Mouse (Mus musculus) heart, postnatal 0 days (tissue): Measurements from ENCODE around the gene Suv39h2. TPM values are rescaled to one million over a fixed set of nuclear protein-coding genes. Genes with fewer than 3 reads are reported as not detected.

Experiments used
- ATAC-seq: fragments of 200-750 bp; cut with Nextera tagmentation; 2 replicates; pipeline ENCODE4 v1.8.0; 2017; ENCODE audit warnings: low read depth, moderate number of reproducible peaks, moderate library complexity; ENCODE audit not compliant: insufficient read depth
- DNase-seq: peaks from one replicate; pipeline ENCODE4 v3.0.0-alpha.2; 2016; ENCODE audit warnings: low spot score
- H3K27ac ChIP-seq: fragments of 300-500 bp; sonication (generic); 2 replicates; pipeline ENCODE4 v1.5.1; 2014; ENCODE audit warnings: low read depth, mild to moderate bottlenecking
- H3K27me3 ChIP-seq: fragments of 300-500 bp; sonication (generic); 2 replicates; pipeline ENCODE4 v1.6.1; 2014; ENCODE audit warnings: low read length, mixed read lengths; ENCODE audit not compliant: control insufficient read depth, insufficient read depth
- H3K36me3 ChIP-seq: fragments of 300-500 bp; sonication (generic); replicated peaks from 2 replicates; pipeline ENCODE4 v1.6.1; 2014; ENCODE audit warnings: low read length, mixed read lengths; ENCODE audit not compliant: control insufficient read depth, insufficient read depth
- H3K4me1 ChIP-seq: fragments of 300-500 bp; sonication (generic); 2 replicates; pipeline ENCODE4 v1.6.1; 2014; ENCODE audit warnings: antibody characterized with exemption; ENCODE audit not compliant: control insufficient read depth, insufficient read depth
- H3K4me2 ChIP-seq: fragments of 300-500 bp; sonication (generic); 2 replicates; pipeline ENCODE4 v1.6.1; 2014; ENCODE audit warnings: low read depth, mild to moderate bottlenecking, low read length, moderate library complexity
- H3K4me3 ChIP-seq: fragments of 300-500 bp; sonication (generic); 2 replicates; pipeline ENCODE4 v1.5.1; 2014; ENCODE audit warnings: low read depth, low read length
- H3K9ac ChIP-seq: fragments of 300-500 bp; sonication (generic); replicated peaks from 2 replicates; pipeline ENCODE4 v1.6.1; 2014; ENCODE audit warnings: low read depth, low read length, mixed read lengths
- H3K9me3 ChIP-seq: fragments of 300-500 bp; sonication (generic); replicated peaks from 2 replicates; pipeline ENCODE4 v1.6.1; 2016; ENCODE audit warnings: low read length; ENCODE audit not compliant: control insufficient read depth
- CTCF ChIP-seq: IDR thresholded peaks from 2 replicates; pipeline ENCODE4 v1.5.1; 2016; ENCODE audit warnings: antibody characterized with exemption, control low read depth, low read depth
- EP300 ChIP-seq: IDR thresholded peaks from 2 replicates; pipeline ENCODE4 v1.6.1; 2016; ENCODE audit warnings: antibody characterized with exemption, low read depth
- WGBS: fragments of 180-500 bp; shearing (Covaris S2); extraction: QIAGEN DNeasy Blood & Tissue Kit; methylation state at CpG from one replicate; pipeline ENCODE4 v1.1.7; 2014; 5-methylcytosine and 5-hydroxymethylcytosine counted together
- polyA plus RNA-seq: library from polyadenylated mRNA; unstranded; fragments of >200 nt; fragmentation: Nextera tagmentation; extraction: Ambion mirVana; gene quantifications from 2 replicates; pipeline ENCODE4 v1.2.1, GENCODE M21; 2015
- total RNA-seq: library from RNA; depleted of rRNA; stranded (reverse); fragments of >200 nt; gene quantifications from 2 replicates; pipeline ENCODE4 v1.2.3, GENCODE M21; 2014; ENCODE audit warnings: low replicate concordance

The Suv39h2 gene
- total and polyA plus RNA-seq, 2 experiments from 2014 or later = 2.2 to 2.7 TPM

DNA sequence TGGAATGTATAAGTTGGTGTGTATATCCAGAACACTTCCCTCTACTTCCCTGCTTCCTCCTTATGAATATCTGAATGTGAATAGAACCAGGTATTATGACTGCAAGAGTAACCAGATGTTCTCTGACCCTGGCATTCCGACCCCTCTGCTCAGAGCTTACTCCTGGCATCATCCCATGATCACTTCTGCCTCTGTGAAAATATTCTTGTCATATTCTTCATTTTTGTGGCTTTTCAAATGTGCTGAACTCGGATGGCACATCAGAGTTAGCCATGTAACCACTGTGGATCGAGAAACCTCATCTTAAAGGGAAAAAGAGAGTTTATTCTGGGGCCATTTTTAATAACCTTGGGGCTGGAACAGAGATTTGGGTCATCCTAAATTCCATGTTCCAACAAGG is 52.3 kb downstream of the Suv39h2 start, which contains the start of gene Meig1:
Meig1 (minus strand) TSS at position 101 of the 400 bp plus-strand sequence.
- 53% methylated on average over 3 of the region's 3 CpGs for WGBS
- peak within 1 kb of the TSS; percentile 98; the same call in 1 of the 2 replicates for H3K4me2 ChIP-seq
- H3K4me3 ChIP-seq = no peak within 1 kb of the TSS

DNA sequence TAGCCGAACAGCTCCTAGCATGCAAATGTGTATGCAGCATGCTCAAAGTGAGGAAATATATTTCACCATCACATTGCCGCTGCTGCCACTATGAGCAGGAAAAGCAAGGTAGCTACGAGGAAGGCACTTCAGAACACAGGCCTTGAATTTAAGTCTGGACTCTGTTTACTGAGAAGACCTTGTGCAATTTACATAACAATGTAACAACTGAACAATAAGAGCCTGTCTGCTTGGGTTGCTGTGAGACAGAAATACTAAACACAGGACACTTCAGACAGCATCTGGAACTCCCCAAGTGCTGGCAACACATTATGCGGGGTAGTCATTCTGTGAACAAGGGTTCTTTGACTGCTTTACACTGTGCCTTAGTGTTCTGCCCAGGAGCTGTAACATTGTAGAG is 54.7 kb downstream of the Suv39h2 start:
- Histone ChIP-seq H3K9ac (no peak overlapping the region), H3K4me1 (0 out of 2 replicates have a peak, but pooled peaks cover 8% of the 10 kb centered on the region), H3K4me3 (no peak overlapping the region), H3K4me2 (no peak overlapping the region), H3K9me3 (no peaks in the 10 kb centered on the region), H3K27me3 (0 out of 2 replicates have a peak, but pooled peaks cover 9% of the 10 kb centered on the region), H3K27ac (no peak overlapping the region), H3K36me3 (no peaks in the 10 kb centered on the region)
- WGBS = 69% methylated on average over 4 of the region's 4 CpGs
- ATAC-seq (no peak), DNase-seq (no peak)
- TF ChIP-seq EP300 = no peak
- no peak for TF ChIP-seq CTCF

More for the DNA sequence above, 52.3 kb downstream of the Suv39h2 start, which contains the start of gene Meig1:
- Histone ChIP-seq H3K4me1 (0 out of 2 replicates have a peak, but pooled peaks cover 8% of the 10 kb centered on the region), H3K27ac (no peak within 1 kb of the TSS), H3K9ac (no peak within 1 kb of the TSS), H3K36me3 (no peaks in the 10 kb centered on the region), H3K9me3 (no peaks in the 10 kb centered on the region), H3K27me3 (0 out of 2 replicates have a peak, but pooled peaks cover 6% of the 10 kb centered on the region)
- no peak for TF ChIP-seq EP300
- TF ChIP-seq CTCF = no peak
- no peak for ATAC-seq
- no peak for DNase-seq

DNA sequence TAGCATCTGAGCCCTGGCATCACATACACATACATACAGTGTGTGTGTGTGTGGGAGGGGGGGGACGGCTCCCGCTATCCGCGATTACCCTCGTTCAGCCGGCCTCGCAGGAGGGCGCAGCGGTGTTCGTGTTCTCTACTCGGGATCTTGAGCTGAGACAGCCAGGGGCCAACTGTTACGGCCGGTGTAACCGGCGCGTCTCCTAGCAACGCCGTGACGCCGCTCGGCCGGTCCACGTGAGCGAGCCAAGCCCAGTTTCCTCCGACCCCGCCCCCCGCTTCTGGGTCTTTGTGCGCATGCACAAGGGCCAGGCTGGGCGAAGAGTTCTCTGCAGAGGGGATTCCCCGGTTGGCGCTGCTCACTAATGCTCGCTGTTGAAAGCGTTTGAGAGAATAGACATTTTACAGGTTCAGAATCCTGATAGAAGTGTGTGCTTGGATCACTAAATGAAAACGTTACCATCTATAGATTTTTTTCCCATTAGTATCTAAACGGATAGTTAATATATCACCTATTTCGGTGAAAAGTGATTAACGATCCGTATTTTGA is 55.9 kb downstream of the Suv39h2 start:
- TF ChIP-seq CTCF = 0 out of 2 replicates have a peak, but pooled peaks have one; percentile 4
- no peak for TF ChIP-seq EP300
- 0 out of 2 replicates have a peak, but pooled peaks cover 3% of the 10 kb centered on the region for H3K4me1 ChIP-seq
- H3K27me3 ChIP-seq = 0 out of 2 replicates have a peak, but pooled peaks cover 9% of the 10 kb centered on the region
- H3K4me3 ChIP-seq = peak overlapping the region; percentile 54
- H3K36me3 ChIP-seq = no peaks in the 10 kb centered on the region
- no peak overlapping the region for H3K27ac ChIP-seq
- no peak overlapping the region; the same call in 1 of the 2 replicates for H3K9ac ChIP-seq
- peak; percentile 95 for DNase-seq
- H3K4me2 ChIP-seq = peak overlapping the region; percentile 76
- peak; percentile 98 for ATAC-seq
- 1% methylated on average over 38 of the region's 38 CpGs for WGBS
- H3K9me3 ChIP-seq = no peaks in the 10 kb centered on the region

DNA sequence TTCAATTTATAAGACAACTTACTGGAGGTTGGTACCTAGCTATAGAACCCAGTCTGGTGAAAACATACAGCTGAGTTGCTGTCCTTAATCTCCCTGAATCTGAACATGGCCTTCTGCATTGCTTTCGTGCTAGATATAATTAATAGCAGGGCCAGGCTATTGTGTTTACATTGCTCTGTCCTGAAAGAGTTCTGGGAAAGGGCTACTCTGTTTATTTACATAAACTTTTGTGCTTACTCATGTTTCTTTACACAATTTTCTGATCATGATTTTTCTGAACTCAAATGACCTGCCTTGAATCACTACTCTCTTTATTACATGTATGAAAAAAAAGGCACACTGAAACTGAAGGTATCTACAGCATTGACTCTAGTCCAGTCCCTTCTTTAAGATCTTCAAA is 59.2 kb downstream of the Suv39h2 start:
- DNase-seq (no peak), ATAC-seq (no peak)
- WGBS = 63% methylated on average over 1 of the region's 1 CpGs
- no peaks in the 10 kb centered on the region for H3K9me3 ChIP-seq
- H3K4me3 ChIP-seq = no peak overlapping the region
- no peak overlapping the region for H3K4me2 ChIP-seq
- H3K36me3 ChIP-seq = no peaks in the 10 kb centered on the region
- H3K4me1 ChIP-seq = no peaks in the 10 kb centered on the region
- no peak overlapping the region for H3K27ac ChIP-seq
- no peak for TF ChIP-seq CTCF
- no peak for TF ChIP-seq EP300
- no peak overlapping the region for H3K9ac ChIP-seq
- H3K27me3 ChIP-seq = 0 out of 2 replicates have a peak, but pooled peaks cover 9% of the 10 kb centered on the region

DNA sequence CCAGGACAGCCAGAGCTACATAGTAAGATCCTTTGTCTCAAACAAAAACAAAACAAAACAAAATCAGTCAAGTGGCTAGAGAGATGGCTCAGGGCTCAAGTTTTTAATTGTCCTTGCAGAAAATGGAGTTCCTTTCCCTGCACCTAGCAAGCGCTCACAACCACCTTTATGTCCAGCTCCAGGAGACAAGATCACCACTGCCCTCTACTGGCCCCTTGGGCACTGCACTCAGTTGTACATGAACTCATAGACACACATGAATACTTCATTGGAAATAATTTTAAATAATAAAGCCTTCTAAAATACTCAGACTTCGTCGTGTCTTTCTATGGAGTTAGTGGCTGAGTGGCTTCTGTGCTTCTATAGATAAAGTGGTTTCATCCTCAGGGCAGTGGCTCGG is 60.6 kb downstream of the Suv39h2 start:
- Histone ChIP-seq H3K4me3 (no peak overlapping the region), H3K27ac (no peak overlapping the region), H3K36me3 (no peaks in the 10 kb centered on the region), H3K4me2 (no peak overlapping the region), H3K4me1 (no peaks in the 10 kb centered on the region), H3K27me3 (0 out of 2 replicates have a peak, but pooled peaks cover 9% of the 10 kb centered on the region), H3K9me3 (no peaks in the 10 kb centered on the region), H3K9ac (no peak overlapping the region)
- 40% methylated on average over 4 of the region's 4 CpGs for WGBS
- no peak for ATAC-seq
- DNase-seq = peak; percentile 21
- TF ChIP-seq EP300 (no peak), CTCF (peak; percentile 58)

DNA sequence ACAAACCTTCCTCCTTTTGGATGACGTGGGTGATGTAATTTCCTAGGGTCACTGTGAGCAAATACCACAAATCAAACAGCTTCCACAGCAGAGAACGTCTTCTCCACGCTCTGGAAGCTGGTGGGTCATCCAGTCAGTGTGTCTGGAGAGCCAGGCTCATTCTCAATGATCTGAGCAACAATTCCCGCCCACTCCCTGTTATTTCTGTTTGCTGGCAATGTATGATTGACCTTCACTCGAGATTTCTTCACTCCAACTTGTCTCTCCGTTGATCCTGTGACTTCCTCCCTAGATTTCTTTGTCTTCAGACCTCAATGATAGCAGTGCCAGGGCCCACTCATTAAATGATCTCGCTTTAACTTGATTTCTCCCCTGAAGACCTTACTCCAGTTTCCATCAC is 67.1 kb downstream of the Suv39h2 start:
- H3K36me3 ChIP-seq = no peaks in the 10 kb centered on the region
- H3K4me3 ChIP-seq = no peak overlapping the region
- H3K9ac ChIP-seq = no peak overlapping the region
- no peak overlapping the region for H3K27ac ChIP-seq
- no peaks in the 10 kb centered on the region for H3K4me1 ChIP-seq
- TF ChIP-seq CTCF (no peak), EP300 (no peak)
- DNase-seq (no peak), ATAC-seq (no peak)
- H3K27me3 ChIP-seq = no peaks in the 10 kb centered on the region
- WGBS = 64% methylated on average over 7 of the region's 7 CpGs
- no peaks in the 10 kb centered on the region for H3K9me3 ChIP-seq
- H3K4me2 ChIP-seq = no peak overlapping the region
